Mouse (Mus musculus) liver, postnatal 0 days (tissue): ENCODE measurements at regions not wholly inside any gene's neighbourhood (a gene's known extent, or its start where the extent isn't known, plus 50 kb on each side); places are given as distances from the start of the nearest gene placed in this dataset.
A peak's percentile ranks its signal among the peaks of the same experiment; 100 is the strongest.

ENCODE experiments used
- CTCF ChIP-seq: sonication (generic); IDR thresholded peaks from 2 replicates; pipeline ENCODE4 v1.5.1; 2016; ENCODE audit warnings: antibody characterized with exemption, low read depth
- EP300 ChIP-seq: IDR thresholded peaks from 2 replicates; pipeline ENCODE4 v1.6.1; 2016; ENCODE audit warnings: antibody characterized with exemption, low read depth, mild to moderate bottlenecking

GRCm38 (mm10) chr2:134029631-134030414 is 477.9 kb downstream of the Bmp2 start:
- peak; percentile 61 for TF ChIP-seq CTCF
- TF ChIP-seq EP300: no peak
